28 mouse cellular contexts compared by ENCODE assay signal in genomic region chr7:114771801-114772200, GRCm38 (mm10). TPM values are rescaled to one million over a fixed set of nuclear protein-coding genes. Genes with fewer than 3 reads are reported as not detected.
DNase-seq lines count a peak whose midpoint lies in the region; ATAC-seq lines count a peak whose summit lies in the region.
"Had no signal": no experiment of that assay in that cellular context is flagged by ENCODE, and none has a peak within 500 bp of the region (broad histone marks: within the 10 kb centered on the region; RNA-seq: fewer than 3 reads in every experiment).

No protein-coding gene starts in this region.

- peak overlapping the region; percentile 72 for H3K27ac ChIP-seq in liver, embryonic 15.5 days (replicated peaks)
- H3K27ac ChIP-seq: embryonic facial prominence, embryonic 12.5 days; heart, adult 2 months; heart, embryonic 13.5 days; hindbrain, postnatal 0 days; midbrain, embryonic 15.5 days had no signal

- no peaks in the 10 kb centered on the region for H3K9me3 ChIP-seq in liver, embryonic 15.5 days (replicated peaks)
- H3K9me3 ChIP-seq: embryonic facial prominence, embryonic 12.5 days; heart, embryonic 13.5 days; megakaryocyte, embryonic 14.5 days; midbrain, embryonic 15.5 days had no signal

- H3K4me3 ChIP-seq in liver, embryonic 15.5 days (replicated peaks): no peak overlapping the region
- H3K4me3 ChIP-seq: embryonic facial prominence, embryonic 12.5 days; heart, adult 2 months; heart, embryonic 13.5 days; megakaryocyte, embryonic 14.5 days; midbrain, embryonic 15.5 days had no signal

- no peaks in the 10 kb centered on the region for H3K27me3 ChIP-seq in liver, embryonic 15.5 days
- H3K27me3 ChIP-seq: embryonic facial prominence, embryonic 12.5 days; heart, embryonic 13.5 days; midbrain, embryonic 15.5 days had no signal

- no peak overlapping the region for H3K9ac ChIP-seq in liver, embryonic 15.5 days
- H3K9ac ChIP-seq: embryonic facial prominence, embryonic 12.5 days; forebrain, postnatal 0 days; heart, embryonic 13.5 days; midbrain, embryonic 15.5 days had no signal

- DNase-seq in adrenal gland, postnatal 10 days: peak; percentile 15
- no peak for DNase-seq in adrenal gland, adult 8-10 months
- DNase-seq in liver: peak; percentile 48
- no peak for DNase-seq in spleen, adult 18-20 months
- DNase-seq in embryo, embryonic 9.5 days (ENCODE audit: extremely low spot score): no peak
- DNase-seq in spleen, postnatal 36 days (ENCODE audit: low spot score in 2 of 2): no peak
- DNase-seq: cerebellum, adult 11-12 months; cerebellum, postnatal 14 days; forebrain, postnatal 0 days; gastrocnemius, postnatal 14 days; heart, adult 2 months; heart, postnatal 14 days; kidney, adult 18-20 months; lung, adult 2 months; lung, postnatal 36 days; right cerebral cortex, postnatal 4 days; thymus, postnatal 25 days had no signal

- no peaks in the 10 kb centered on the region for H3K36me3 ChIP-seq in liver, embryonic 15.5 days (replicated peaks)
- H3K36me3 ChIP-seq: embryonic facial prominence, embryonic 12.5 days; heart, embryonic 13.5 days; midbrain, embryonic 15.5 days had no signal

- WGBS in liver, embryonic 15.5 days (ENCODE audit: insufficient replicate concordance): 46% methylated on average over 7 of the region's 7 CpGs

- 0 out of 2 replicates have a peak overlapping the region, but pooled peaks have one; percentile 15 for H3K4me2 ChIP-seq in liver, embryonic 15.5 days
- H3K4me2 ChIP-seq: embryonic facial prominence, embryonic 12.5 days; heart, embryonic 13.5 days; midbrain, embryonic 15.5 days had no signal

- no peaks in the 10 kb centered on the region for H3K4me1 ChIP-seq in liver, embryonic 15.5 days (replicated peaks)
- H3K4me1 ChIP-seq: embryonic facial prominence, embryonic 12.5 days; midbrain, embryonic 15.5 days had no signal

- ATAC-seq in liver, embryonic 15.5 days (ENCODE audit: insufficient read depth): peak; percentile 84
- ATAC-seq: forebrain, postnatal 0 days; hindbrain, postnatal 0 days; midbrain, embryonic 15.5 days had no signal

RNA-seq across cellular contexts. Expression of gene Insc, which starts 28.3 kb away (rescaled TPM):
- 1 to 10 TPM; 3.7 to 8.1 TPM for total RNA-seq in adrenal gland, postnatal 10 days (2021)
- 1 to 10 TPM in 3 of 4 experiments, under 1 TPM in 1; 0.81 to 2.5 (median 1.3) TPM for total RNA-seq in adrenal gland, adult 8-10 months (2022)
- polyA plus RNA-seq in liver, embryonic 15.5 days (2015; fragmentation: Nextera tagmentation; extraction: Ambion mirVana): 22.0 and 25.2 TPM in 2 replicates

RNA-seq across cellular contexts. Expression of gene Calcb, which starts 53.4 kb away (rescaled TPM):
- not detected for total RNA-seq in adrenal gland, postnatal 10 days (2021)
- total RNA-seq in adrenal gland, adult 8-10 months (2022): under 1 TPM in 1 of 4 experiments, not detected in 3; 0.35 TPM
- not detected in 2 replicates for polyA plus RNA-seq in liver, embryonic 15.5 days (2015; fragmentation: Nextera tagmentation; extraction: Ambion mirVana)
- total RNA-seq: adrenal gland, adult 18-20 months; forebrain, postnatal 0 days; gastrocnemius, postnatal 14 days had no signal
- polyA plus RNA-seq: forebrain, embryonic 11.5 days; forebrain, postnatal 0 days; heart, embryonic 13.5 days; hindbrain, embryonic 11.5 days; limb, embryonic 11.5 days; testis, adult 2 months had no signal

Comparison
In these comparisons a context has a peak if more than half of its experiments do, and no peak if none do; other contexts are left out.
1. DNase-seq: peak in adrenal gland, postnatal 10 days (single experiment) and liver (single experiment); none in adrenal gland, adult 8-10 months (single experiment), spleen, adult 18-20 months (0 of 2), embryo, embryonic 9.5 days (single experiment) and spleen, postnatal 36 days (0 of 2).